Mouse (Mus musculus): Measurements from ENCODE around the gene Ltbp2. TPM values are rescaled to one million over a fixed set of nuclear protein-coding genes. Genes with fewer than 3 reads are reported as not detected.

Gene Ltbp2
- polyA plus RNA-seq, 1 experiment from 2014 or later = 0.05 TPM

DNA sequence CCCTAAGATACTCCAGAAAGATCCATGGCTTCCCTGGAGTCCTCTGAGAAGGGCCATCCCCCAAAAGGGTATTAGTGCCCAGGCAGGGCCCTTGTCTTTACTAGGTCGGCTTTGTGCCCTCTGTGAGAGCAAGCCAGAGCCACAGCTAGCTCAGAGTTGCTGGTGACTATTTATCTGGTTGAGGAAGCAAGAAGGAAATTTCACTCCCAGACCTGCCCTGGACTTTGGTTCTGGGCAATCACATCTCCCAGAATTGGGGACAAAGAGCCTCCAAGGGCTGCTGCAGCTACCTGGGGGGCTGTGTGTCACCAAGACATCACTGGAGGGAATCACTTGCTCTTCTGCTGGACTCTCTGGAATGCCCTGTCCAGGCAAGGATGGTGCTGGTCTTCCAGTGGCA, 70.3 kb downstream of the Ltbp2 start:
- no peak for ATAC-seq (ENCODE audit: low FRiP score)
- no peaks in the 10 kb centered on the region for H3K36me3 ChIP-seq (ENCODE audit: control insufficient read depth, insufficient read depth, low read length)
- no peaks in the 10 kb centered on the region for H3K27me3 ChIP-seq (ENCODE audit: control insufficient read depth, insufficient read depth, low read length)
- H3K27ac ChIP-seq (ENCODE audit: low read depth, low read length) = no peak overlapping the region
- H3K4me3 ChIP-seq (ENCODE audit: low read depth, low read length) = no peak overlapping the region
- no peak overlapping the region for H3K9ac ChIP-seq (ENCODE audit: low read length)
- no peak overlapping the region for H3K4me2 ChIP-seq
- WGBS = 80% methylated on average over 1 of the region's 1 CpGs
- DNase-seq (ENCODE audit: low spot score, missing footprints) = no peak
- no peaks in the 10 kb centered on the region for H3K4me1 ChIP-seq (ENCODE audit: control insufficient read depth, insufficient read depth, low read length)
- no peaks in the 10 kb centered on the region for H3K9me3 ChIP-seq (ENCODE audit: control insufficient read depth, low read length)

DNA sequence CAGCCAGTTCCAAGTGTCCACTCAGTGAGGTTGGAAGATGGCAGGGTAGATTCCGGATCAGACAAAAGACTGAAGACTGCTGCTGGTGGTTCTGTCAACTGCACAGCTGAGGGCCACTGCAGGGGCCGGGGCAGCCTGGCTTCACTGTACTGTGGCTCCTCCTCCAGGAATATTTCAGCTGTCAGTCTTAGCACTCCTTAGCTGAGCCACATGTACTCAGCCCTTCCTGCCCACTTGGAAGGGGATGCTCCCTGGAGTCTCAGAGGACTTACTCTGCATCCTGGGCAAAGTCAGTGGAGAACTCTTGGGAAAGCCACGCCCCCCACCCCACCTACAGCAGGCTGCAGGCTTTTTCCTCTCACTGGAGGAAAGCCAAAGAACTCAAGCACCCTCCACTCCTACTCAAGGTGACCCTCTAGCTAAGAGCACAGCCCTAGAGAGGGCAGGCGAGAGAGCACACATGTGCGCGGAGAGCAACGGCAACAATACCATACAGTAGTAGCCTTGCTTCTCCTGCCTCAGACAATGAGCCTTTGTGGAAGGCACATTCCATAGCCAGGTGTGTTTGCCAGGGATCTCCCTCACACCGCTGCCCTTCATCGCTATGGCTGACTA, 71.0 kb downstream of the Ltbp2 start:
- ATAC-seq (ENCODE audit: low FRiP score) (no peak), DNase-seq (ENCODE audit: low spot score, missing footprints) (no peak)
- H3K9me3 ChIP-seq (ENCODE audit: control insufficient read depth, low read length) = no peaks in the 10 kb centered on the region
- no peak overlapping the region for H3K4me3 ChIP-seq (ENCODE audit: low read depth, low read length)
- H3K9ac ChIP-seq (ENCODE audit: low read length) = no peak overlapping the region
- H3K27me3 ChIP-seq (ENCODE audit: control insufficient read depth, insufficient read depth, low read length) = no peaks in the 10 kb centered on the region
- no peaks in the 10 kb centered on the region for H3K36me3 ChIP-seq (ENCODE audit: control insufficient read depth, insufficient read depth, low read length)
- WGBS = 79% methylated on average over 9 of the region's 9 CpGs
- H3K4me1 ChIP-seq (ENCODE audit: control insufficient read depth, insufficient read depth, low read length) = no peaks in the 10 kb centered on the region
- H3K4me2 ChIP-seq = no peak overlapping the region
- H3K27ac ChIP-seq (ENCODE audit: low read depth, low read length) = no peak overlapping the region

DNA sequence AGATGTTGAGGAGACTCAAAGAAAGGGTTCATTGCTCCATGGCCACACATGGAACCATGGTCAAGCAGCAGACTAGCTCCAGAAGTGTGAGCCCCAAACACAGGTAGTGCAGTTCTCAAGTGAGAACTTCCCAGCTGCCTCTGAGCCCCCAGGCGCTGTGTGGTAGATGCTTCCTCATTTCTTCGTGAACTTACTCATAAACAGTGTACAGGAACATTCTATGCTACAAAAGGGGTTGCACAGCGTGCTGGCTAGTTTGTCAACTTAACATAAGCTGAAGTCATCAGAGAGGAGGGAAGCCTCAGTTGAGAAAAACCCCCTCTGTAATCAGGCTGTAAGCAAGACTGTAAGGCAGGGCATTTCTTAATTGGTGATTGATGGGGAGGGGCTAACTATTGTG, 73.7 kb downstream of the Ltbp2 start:
- no peak overlapping the region for H3K9ac ChIP-seq (ENCODE audit: low read length)
- WGBS = 85% methylated on average over 3 of the region's 3 CpGs
- H3K27ac ChIP-seq (ENCODE audit: low read depth, low read length) = no peak overlapping the region
- DNase-seq (ENCODE audit: low spot score, missing footprints) (no peak), ATAC-seq (ENCODE audit: low FRiP score) (no peak)
- no peak overlapping the region for H3K4me3 ChIP-seq (ENCODE audit: low read depth, low read length)
- no peaks in the 10 kb centered on the region for H3K9me3 ChIP-seq (ENCODE audit: control insufficient read depth, low read length)
- H3K4me2 ChIP-seq = no peak overlapping the region
- no peaks in the 10 kb centered on the region for H3K36me3 ChIP-seq (ENCODE audit: control insufficient read depth, insufficient read depth, low read length)
- no peaks in the 10 kb centered on the region for H3K27me3 ChIP-seq (ENCODE audit: control insufficient read depth, insufficient read depth, low read length)
- H3K4me1 ChIP-seq (ENCODE audit: control insufficient read depth, insufficient read depth, low read length) = no peaks in the 10 kb centered on the region

DNA sequence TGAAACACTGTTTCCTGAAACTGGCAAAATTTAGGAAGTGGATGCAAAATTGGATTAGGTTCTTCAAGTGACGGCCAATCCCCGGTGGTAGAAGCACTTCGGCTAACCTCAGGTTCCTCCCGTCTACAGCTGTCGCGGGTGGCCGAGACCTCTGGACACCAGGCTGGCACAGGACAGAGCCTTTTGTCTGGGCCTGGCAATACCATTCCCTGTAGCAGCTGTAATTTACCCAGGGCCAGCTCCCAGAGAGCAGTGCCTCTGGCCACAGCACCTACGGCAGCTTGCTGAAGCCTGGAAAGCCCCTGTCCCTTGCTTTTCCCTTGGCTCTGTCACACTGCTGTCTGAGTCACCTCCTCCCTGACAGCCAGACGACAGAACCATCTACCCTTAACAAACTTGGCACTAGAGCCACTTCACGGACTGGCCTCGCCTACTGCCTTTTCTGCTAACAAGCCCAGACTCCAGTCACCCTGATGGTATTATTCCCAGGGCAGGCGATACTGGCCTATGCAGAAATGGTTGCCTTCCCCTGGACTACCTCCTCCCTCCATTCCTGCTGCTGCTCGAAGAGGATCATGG, 74.7 kb downstream of the Ltbp2 start:
- Histone ChIP-seq H3K4me3 (ENCODE audit: low read depth, low read length) (no peak overlapping the region), H3K4me2 (no peak overlapping the region), H3K4me1 (ENCODE audit: control insufficient read depth, insufficient read depth, low read length) (no peaks in the 10 kb centered on the region), H3K36me3 (ENCODE audit: control insufficient read depth, insufficient read depth, low read length) (no peaks in the 10 kb centered on the region), H3K9ac (ENCODE audit: low read length) (no peak overlapping the region), H3K27me3 (ENCODE audit: control insufficient read depth, insufficient read depth, low read length) (no peaks in the 10 kb centered on the region), H3K9me3 (ENCODE audit: control insufficient read depth, low read length) (no peaks in the 10 kb centered on the region), H3K27ac (ENCODE audit: low read depth, low read length) (no peak overlapping the region)
- no peak for ATAC-seq (ENCODE audit: low FRiP score)
- 86% methylated on average over 13 of the region's 13 CpGs for WGBS
- DNase-seq (ENCODE audit: low spot score, missing footprints) = no peak

DNA sequence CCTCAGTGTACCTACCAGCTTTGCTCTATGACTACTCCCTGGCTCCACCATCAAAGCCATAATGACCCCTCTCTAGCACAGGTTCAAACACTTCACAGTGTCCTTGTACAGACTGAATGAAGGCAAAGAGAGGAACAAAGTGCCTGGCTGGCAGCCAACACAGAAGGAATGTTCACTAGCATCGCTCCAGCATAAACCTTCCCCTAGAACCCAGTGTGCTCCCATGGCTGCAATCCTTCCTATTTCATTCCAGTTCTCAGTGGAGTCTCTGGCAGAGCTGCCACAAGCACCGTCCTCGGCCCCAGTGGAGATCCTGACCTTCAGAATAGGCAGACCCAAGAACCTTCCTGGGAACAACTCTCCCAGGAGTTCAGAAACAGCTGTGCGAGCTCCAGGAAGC, 75.9 kb downstream of the Ltbp2 start:
- H3K4me3 ChIP-seq (ENCODE audit: low read depth, low read length) = no peak overlapping the region
- no peaks in the 10 kb centered on the region for H3K9me3 ChIP-seq (ENCODE audit: control insufficient read depth, low read length)
- H3K4me1 ChIP-seq (ENCODE audit: control insufficient read depth, insufficient read depth, low read length) = no peaks in the 10 kb centered on the region
- DNase-seq (ENCODE audit: low spot score, missing footprints) (no peak), ATAC-seq (ENCODE audit: low FRiP score) (no peak)
- H3K27me3 ChIP-seq (ENCODE audit: control insufficient read depth, insufficient read depth, low read length) = no peaks in the 10 kb centered on the region
- no peak overlapping the region for H3K9ac ChIP-seq (ENCODE audit: low read length)
- WGBS = 78% methylated on average over 4 of the region's 4 CpGs
- no peaks in the 10 kb centered on the region for H3K36me3 ChIP-seq (ENCODE audit: control insufficient read depth, insufficient read depth, low read length)
- H3K27ac ChIP-seq (ENCODE audit: low read depth, low read length) = no peak overlapping the region
- no peak overlapping the region for H3K4me2 ChIP-seq

DNA sequence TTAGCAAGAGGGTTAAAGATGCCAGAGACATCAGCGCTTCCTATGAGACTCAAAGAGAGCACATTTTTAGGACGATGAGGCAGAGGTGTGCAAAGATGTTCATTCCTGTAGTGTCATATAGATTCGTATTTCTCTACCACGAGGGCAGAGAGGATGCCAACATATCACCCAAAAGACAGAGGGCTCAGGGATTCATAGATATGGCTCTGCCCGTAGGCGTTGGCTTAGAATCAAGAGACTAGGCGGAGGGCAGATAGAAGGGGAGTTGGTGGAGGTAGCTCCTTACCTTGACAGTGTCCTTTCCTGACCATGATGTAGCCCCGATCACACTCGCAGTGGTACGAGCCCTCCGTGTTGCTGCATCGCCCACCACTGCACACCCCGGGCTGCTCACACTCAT, 77.2 kb downstream of the Ltbp2 start:
- Histone ChIP-seq H3K4me2 (no peak overlapping the region), H3K9ac (ENCODE audit: low read length) (no peak overlapping the region), H3K27ac (ENCODE audit: low read depth, low read length) (no peak overlapping the region), H3K9me3 (ENCODE audit: control insufficient read depth, low read length) (no peaks in the 10 kb centered on the region), H3K4me3 (ENCODE audit: low read depth, low read length) (no peak overlapping the region), H3K36me3 (ENCODE audit: control insufficient read depth, insufficient read depth, low read length) (no peaks in the 10 kb centered on the region), H3K4me1 (ENCODE audit: control insufficient read depth, insufficient read depth, low read length) (no peaks in the 10 kb centered on the region), H3K27me3 (ENCODE audit: control insufficient read depth, insufficient read depth, low read length) (no peaks in the 10 kb centered on the region)
- WGBS = 92% methylated on average over 13 of the region's 13 CpGs
- DNase-seq (ENCODE audit: low spot score, missing footprints) (no peak), ATAC-seq (ENCODE audit: low FRiP score) (no peak)

DNA sequence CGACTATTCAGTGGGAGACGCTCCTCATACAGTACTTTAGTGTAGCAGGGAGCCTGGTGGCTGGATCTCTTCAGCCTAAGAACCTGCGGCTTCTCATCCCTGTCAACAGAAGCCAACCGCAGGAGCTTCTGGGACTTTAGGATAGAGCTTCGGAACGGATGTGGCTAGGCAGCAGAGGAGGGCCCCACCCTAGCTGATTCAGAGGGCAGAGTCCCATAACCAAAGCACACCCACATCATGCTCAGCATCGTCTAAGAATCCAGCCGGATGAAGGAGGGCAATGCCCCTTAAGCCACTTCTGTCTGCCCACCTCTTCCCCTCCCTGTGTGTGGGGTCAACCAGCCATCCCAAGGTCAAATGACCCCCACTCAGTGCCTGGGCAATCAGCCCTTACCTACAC, 81.7 kb downstream of the Ltbp2 start:
- no peak overlapping the region for H3K4me2 ChIP-seq
- no peak for ATAC-seq (ENCODE audit: low FRiP score)
- H3K27me3 ChIP-seq (ENCODE audit: control insufficient read depth, insufficient read depth, low read length) = no peaks in the 10 kb centered on the region
- H3K4me1 ChIP-seq (ENCODE audit: control insufficient read depth, insufficient read depth, low read length) = no peaks in the 10 kb centered on the region
- no peaks in the 10 kb centered on the region for H3K9me3 ChIP-seq (ENCODE audit: control insufficient read depth, low read length)
- DNase-seq (ENCODE audit: low spot score, missing footprints) = no peak
- H3K9ac ChIP-seq (ENCODE audit: low read length) = no peak overlapping the region
- H3K27ac ChIP-seq (ENCODE audit: low read depth, low read length) = no peak overlapping the region
- no peak overlapping the region for H3K4me3 ChIP-seq (ENCODE audit: low read depth, low read length)
- no peaks in the 10 kb centered on the region for H3K36me3 ChIP-seq (ENCODE audit: control insufficient read depth, insufficient read depth, low read length)
- WGBS = 87% methylated on average over 8 of the region's 8 CpGs

DNA sequence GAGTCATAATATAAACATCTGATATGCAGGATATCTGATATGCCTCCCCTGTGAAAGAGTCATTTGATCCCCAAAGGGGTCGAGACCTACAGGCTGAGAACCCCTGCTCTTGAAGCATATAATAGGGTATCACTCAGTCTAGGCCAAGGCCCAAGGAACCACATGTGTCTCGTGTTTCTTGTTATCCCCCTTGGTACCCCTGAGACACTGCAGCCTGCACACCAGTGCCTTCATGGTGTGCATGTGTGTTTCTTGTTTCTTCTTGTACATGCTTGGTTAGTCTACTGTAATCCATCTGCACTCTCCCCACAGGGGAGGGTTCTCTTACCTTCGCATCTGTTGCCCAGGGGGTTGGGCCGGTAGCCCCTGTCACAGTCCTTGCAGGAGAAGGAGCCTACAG, 83.7 kb downstream of the Ltbp2 start:
- no peaks in the 10 kb centered on the region for H3K9me3 ChIP-seq (ENCODE audit: control insufficient read depth, low read length)
- WGBS = 76% methylated on average over 4 of the region's 4 CpGs
- H3K4me3 ChIP-seq (ENCODE audit: low read depth, low read length) = no peak overlapping the region
- no peaks in the 10 kb centered on the region; the same call in 1 of the 2 replicates for H3K27me3 ChIP-seq (ENCODE audit: control insufficient read depth, insufficient read depth, low read length)
- H3K4me1 ChIP-seq (ENCODE audit: control insufficient read depth, insufficient read depth, low read length) = no peaks in the 10 kb centered on the region
- no peaks in the 10 kb centered on the region for H3K36me3 ChIP-seq (ENCODE audit: control insufficient read depth, insufficient read depth, low read length)
- H3K27ac ChIP-seq (ENCODE audit: low read depth, low read length) = no peak overlapping the region
- no peak for DNase-seq (ENCODE audit: low spot score, missing footprints)
- no peak for ATAC-seq (ENCODE audit: low FRiP score)
- no peak overlapping the region for H3K9ac ChIP-seq (ENCODE audit: low read length)
- H3K4me2 ChIP-seq = no peak overlapping the region

DNA sequence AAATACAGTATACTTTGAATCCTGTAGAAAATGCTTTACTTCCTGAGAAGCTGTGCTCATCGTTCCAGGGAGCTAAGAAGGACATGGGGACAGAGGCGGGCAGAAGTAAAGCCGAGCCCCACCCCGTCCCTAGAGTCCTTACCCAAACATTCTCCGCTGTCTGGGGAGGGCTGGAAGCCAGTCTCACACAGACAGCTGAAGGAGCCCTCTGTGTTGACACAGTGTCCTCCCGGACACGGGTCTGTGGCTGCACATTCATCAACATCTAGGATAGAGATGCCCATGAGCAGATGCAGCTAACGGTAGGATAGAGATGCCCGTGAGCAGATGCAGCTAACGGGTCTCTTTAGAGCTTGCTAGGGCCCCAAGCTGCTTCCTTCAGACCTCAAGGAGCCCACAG, 85.5 kb downstream of the Ltbp2 start:
- ATAC-seq (ENCODE audit: low FRiP score) (no peak), DNase-seq (ENCODE audit: low spot score, missing footprints) (no peak)
- Histone ChIP-seq H3K4me3 (ENCODE audit: low read depth, low read length) (no peak overlapping the region), H3K27ac (ENCODE audit: low read depth, low read length) (no peak overlapping the region), H3K36me3 (ENCODE audit: control insufficient read depth, insufficient read depth, low read length) (no peaks in the 10 kb centered on the region), H3K9ac (ENCODE audit: low read length) (no peak overlapping the region), H3K9me3 (ENCODE audit: control insufficient read depth, low read length) (no peaks in the 10 kb centered on the region), H3K4me1 (ENCODE audit: control insufficient read depth, insufficient read depth, low read length) (peaks cover 7% of the 10 kb centered on the region), H3K27me3 (ENCODE audit: control insufficient read depth, insufficient read depth, low read length) (no peaks in the 10 kb centered on the region; the same call in 1 of the 2 replicates), H3K4me2 (no peak overlapping the region)
- 77% methylated on average over 10 of the region's 10 CpGs for WGBS

All from midbrain, embryonic 11.5 days (tissue).